Mouse (Mus musculus): ENCODE results near the gene Ppp2r3d. TPM values are rescaled to one million over a fixed set of nuclear protein-coding genes. Genes with fewer than 3 reads are reported as not detected.
A peak's percentile ranks its signal among the peaks of the same experiment; 100 is the strongest.

Ppp2r3d gene
- polyA plus RNA-seq, 1 experiment from 2014 or later = 136 TPM

DNA sequence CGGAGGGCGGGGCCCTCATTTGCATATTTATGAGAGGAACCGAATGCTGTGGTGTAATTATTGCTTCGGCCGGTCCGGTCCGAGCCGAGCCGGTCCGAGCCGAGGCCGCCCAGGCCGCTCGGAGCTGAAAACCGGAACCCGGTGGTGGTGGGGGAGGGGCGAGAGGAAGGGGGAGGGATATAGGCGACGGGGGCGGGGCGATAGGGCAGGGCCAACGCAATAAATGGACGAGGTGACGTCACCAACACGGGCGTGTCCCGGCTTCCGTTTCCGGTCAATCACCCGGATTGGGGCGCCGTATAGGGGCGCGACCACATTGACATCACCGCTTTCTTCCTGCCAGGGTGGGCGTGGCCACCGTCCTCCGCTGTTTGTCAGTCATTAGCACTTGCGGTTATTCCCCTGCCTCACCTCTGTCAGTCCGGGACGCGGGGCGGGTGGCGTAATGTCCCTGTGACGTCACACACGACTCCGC is 51.2 kb downstream of the Ppp2r3d start:
- Histone ChIP-seq H3K9ac (ENCODE audit: low read depth, low read length) (peak overlapping the region; percentile 77), H3K27ac (peak overlapping the region; percentile 99), H3K4me1 (replicated peaks; ENCODE audit: insufficient read depth, low read length) (no peaks in the 10 kb centered on the region), H3K4me2 (ENCODE audit: low read length) (peak overlapping the region; percentile 68), H3K36me3 (ENCODE audit: insufficient read depth, low read length) (no peaks in the 10 kb centered on the region), H3K9me3 (replicated peaks; ENCODE audit: low read length) (no peaks in the 10 kb centered on the region), H3K4me3 (replicated peaks; ENCODE audit: low read depth, low read length) (peak overlapping the region; percentile 62), H3K27me3 (ENCODE audit: insufficient read depth, low read length) (no peaks in the 10 kb centered on the region)
- under 1% methylated on average over 34 of the region's 47 CpGs for WGBS
- peak; percentile 95 for DNase-seq (ENCODE audit: low spot score)
- no peak for TF ChIP-seq CTCF (IDR thresholded peaks at IDR 0.05; ENCODE audit: low read depth)
- peak; percentile 27 for ATAC-seq (replicated peaks; ENCODE audit: low FRiP score, low read depth)

- WGBS = under 1% methylated on average over 48 of the region's 48 CpGs
- H3K27ac ChIP-seq = peak overlapping the region; percentile 99
- peak overlapping the region; percentile 62 for H3K4me3 ChIP-seq (replicated peaks; ENCODE audit: low read depth, low read length)
- DNase-seq (ENCODE audit: low spot score) (peak; percentile 99), ATAC-seq (replicated peaks; ENCODE audit: low FRiP score, low read depth) (peak; percentile 65)
- TF ChIP-seq CTCF (IDR thresholded peaks at IDR 0.05; ENCODE audit: low read depth) = no peak
- H3K9me3 ChIP-seq (replicated peaks; ENCODE audit: low read length) = no peaks in the 10 kb centered on the region
- H3K27me3 ChIP-seq (ENCODE audit: insufficient read depth, low read length) = no peaks in the 10 kb centered on the region
- H3K4me1 ChIP-seq (replicated peaks; ENCODE audit: insufficient read depth, low read length) = no peaks in the 10 kb centered on the region
- H3K36me3 ChIP-seq (ENCODE audit: insufficient read depth, low read length) = no peaks in the 10 kb centered on the region
- peak overlapping the region; percentile 82 for H3K9ac ChIP-seq (ENCODE audit: low read depth, low read length)
- peak overlapping the region; percentile 68 for H3K4me2 ChIP-seq (ENCODE audit: low read length)
These were observed 51.9 kb downstream of the Ppp2r3d start for GRCm38 (mm10) chr9:124424542-124425410.

DNA sequence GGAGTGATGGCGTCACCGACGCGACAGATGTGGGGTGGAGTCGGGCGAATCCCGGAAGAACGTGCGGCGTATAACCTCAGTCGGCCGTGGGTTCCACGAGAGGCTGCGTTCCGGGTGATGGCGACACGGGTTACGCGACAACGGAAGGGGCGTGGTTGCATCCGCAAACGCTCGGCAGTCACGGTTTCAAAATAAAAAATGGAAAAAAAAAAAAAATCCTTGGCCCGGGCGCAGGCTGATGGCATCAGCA is 52.5 kb downstream of the Ppp2r3d start:
- H3K9me3 ChIP-seq (replicated peaks; ENCODE audit: low read length) = no peaks in the 10 kb centered on the region
- H3K36me3 ChIP-seq (ENCODE audit: insufficient read depth, low read length) = no peaks in the 10 kb centered on the region
- H3K27me3 ChIP-seq (ENCODE audit: insufficient read depth, low read length) = no peaks in the 10 kb centered on the region
- no peak for TF ChIP-seq CTCF (IDR thresholded peaks at IDR 0.05; ENCODE audit: low read depth)
- peak overlapping the region; percentile 99 for H3K27ac ChIP-seq
- DNase-seq (ENCODE audit: low spot score) = no peak
- H3K9ac ChIP-seq (ENCODE audit: low read depth, low read length) = peak overlapping the region; percentile 82
- WGBS = under 1% methylated on average over 27 of the region's 27 CpGs
- peak overlapping the region; percentile 62 for H3K4me3 ChIP-seq (replicated peaks; ENCODE audit: low read depth, low read length)
- ATAC-seq (replicated peaks; ENCODE audit: low FRiP score, low read depth) = peak; percentile 10
- peak overlapping the region; percentile 68 for H3K4me2 ChIP-seq (ENCODE audit: low read length)
- no peaks in the 10 kb centered on the region for H3K4me1 ChIP-seq (replicated peaks; ENCODE audit: insufficient read depth, low read length)

- peak; percentile 65 for ATAC-seq (replicated peaks; ENCODE audit: low FRiP score, low read depth)
- Histone ChIP-seq H3K27ac (peak overlapping the region; percentile 99), H3K4me2 (ENCODE audit: low read length) (peak overlapping the region; percentile 68), H3K9ac (ENCODE audit: low read depth, low read length) (peak overlapping the region; percentile 82), H3K9me3 (replicated peaks; ENCODE audit: low read length) (no peaks in the 10 kb centered on the region), H3K36me3 (ENCODE audit: insufficient read depth, low read length) (no peaks in the 10 kb centered on the region), H3K27me3 (ENCODE audit: insufficient read depth, low read length) (no peaks in the 10 kb centered on the region), H3K4me3 (replicated peaks; ENCODE audit: low read depth, low read length) (peak overlapping the region; percentile 62), H3K4me1 (replicated peaks; ENCODE audit: insufficient read depth, low read length) (no peaks in the 10 kb centered on the region)
- WGBS = under 1% methylated on average over 74 of the region's 74 CpGs
- DNase-seq (ENCODE audit: low spot score) = peak; percentile 99
- no peak for TF ChIP-seq CTCF (IDR thresholded peaks at IDR 0.05; ENCODE audit: low read depth)
These were observed 53.0 kb downstream of the Ppp2r3d start for GRCm38 (mm10) chr9:124423552-124424291.

DNA sequence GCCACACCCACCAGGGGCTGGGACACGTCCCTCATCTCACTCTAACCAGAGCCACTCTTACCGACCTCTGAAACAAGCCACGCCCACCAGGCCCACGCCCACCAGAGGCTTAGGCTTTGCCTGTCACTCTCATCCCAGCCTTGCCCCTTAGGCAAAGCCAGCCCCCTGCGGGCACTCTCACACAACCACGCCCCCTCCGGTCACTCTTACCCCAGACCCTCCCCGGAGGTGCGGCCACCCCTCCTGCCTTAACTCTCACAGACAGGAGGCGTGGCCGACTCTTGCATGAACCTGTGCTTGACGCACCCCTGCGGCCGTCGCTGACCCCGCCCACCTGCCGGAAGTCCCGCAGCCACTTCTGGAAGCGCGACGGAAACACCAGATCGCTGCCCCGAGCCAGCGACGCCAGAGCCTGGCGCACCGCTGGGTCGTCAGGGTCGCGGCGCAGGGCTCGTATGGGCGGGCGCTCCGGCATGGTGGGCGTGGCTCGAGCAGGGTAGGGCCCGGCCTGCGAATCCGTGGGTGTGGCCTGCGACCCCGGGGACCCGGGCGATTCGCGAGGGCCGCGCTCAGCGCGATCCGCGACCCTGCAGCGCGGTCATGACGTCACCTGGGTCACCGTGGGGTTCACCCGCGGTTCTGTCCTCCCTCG is 53.7 kb downstream of the Ppp2r3d start:
- peak overlapping the region; percentile 68 for H3K4me2 ChIP-seq (ENCODE audit: low read length)
- H3K27ac ChIP-seq = peak overlapping the region; percentile 99
- H3K27me3 ChIP-seq (ENCODE audit: insufficient read depth, low read length) = no peaks in the 10 kb centered on the region
- ATAC-seq (replicated peaks; ENCODE audit: low FRiP score, low read depth) = peak; percentile 82
- under 1% methylated on average over 59 of the region's 59 CpGs for WGBS
- DNase-seq (ENCODE audit: low spot score) = peak; percentile 100
- peak overlapping the region; percentile 82 for H3K9ac ChIP-seq (ENCODE audit: low read depth, low read length)
- H3K4me3 ChIP-seq (replicated peaks; ENCODE audit: low read depth, low read length) = peak overlapping the region; percentile 62
- peak; percentile 64 for TF ChIP-seq CTCF (IDR thresholded peaks at IDR 0.05; ENCODE audit: low read depth)
- no peaks in the 10 kb centered on the region for H3K36me3 ChIP-seq (ENCODE audit: insufficient read depth, low read length)
- no peaks in the 10 kb centered on the region for H3K9me3 ChIP-seq (replicated peaks; ENCODE audit: low read length)
- H3K4me1 ChIP-seq (replicated peaks; ENCODE audit: insufficient read depth, low read length) = no peaks in the 10 kb centered on the region

GRCm38 (mm10) chr9:124422427-124422826 is 54.3 kb downstream of the Ppp2r3d start:
- no peaks in the 10 kb centered on the region for H3K27me3 ChIP-seq (ENCODE audit: insufficient read depth, low read length)
- H3K9ac ChIP-seq (ENCODE audit: low read depth, low read length) = peak overlapping the region; percentile 82; the same call in 1 of the 2 replicates
- TF ChIP-seq CTCF (IDR thresholded peaks at IDR 0.05; ENCODE audit: low read depth) = no peak
- WGBS = 1% methylated on average over 19 of the region's 25 CpGs
- peak overlapping the region; percentile 62 for H3K4me3 ChIP-seq (replicated peaks; ENCODE audit: low read depth, low read length)
- peak overlapping the region; percentile 99 for H3K27ac ChIP-seq
- H3K9me3 ChIP-seq (replicated peaks; ENCODE audit: low read length) = no peaks in the 10 kb centered on the region
- H3K4me2 ChIP-seq (ENCODE audit: low read length) = peak overlapping the region; percentile 68
- DNase-seq (ENCODE audit: low spot score) = peak; percentile 72
- H3K36me3 ChIP-seq (ENCODE audit: insufficient read depth, low read length) = no peaks in the 10 kb centered on the region
- no peak; the same call in 1 of the 2 replicates for ATAC-seq (replicated peaks; ENCODE audit: low FRiP score, low read depth)
- no peaks in the 10 kb centered on the region for H3K4me1 ChIP-seq (replicated peaks; ENCODE audit: insufficient read depth, low read length)
